19 mouse cellular contexts compared by ENCODE assay signal in genomic region chr2:142739338-142739737, GRCm38 (mm10).
"Had no signal": no experiment of that assay in that cellular context is flagged by ENCODE, and none has a peak within 500 bp of the region (broad histone marks: within the 10 kb centered on the region; RNA-seq: fewer than 3 reads in every experiment).

No protein-coding gene starts in this region.

- DNase-seq: lung, adult 18-20 months; lung, embryonic 14.5 days; lung, postnatal 14 days; lung, postnatal 36 days; retina, postnatal 1 day; right cerebral cortex, adult 18-20 months; right cerebral cortex, postnatal 25 days; spleen, adult 18-20 months; thymus, adult 18-20 months; thymus, postnatal 14 days; thymus, postnatal 36 days had no signal

- H3K27me3 ChIP-seq: megakaryocyte, embryonic 14.5 days; midbrain, embryonic 13.5 days; midbrain, embryonic 15.5 days; neural tube, embryonic 13.5 days; neural tube, embryonic 15.5 days had no signal

- H3K4me3 ChIP-seq: megakaryocyte, embryonic 14.5 days; midbrain, embryonic 13.5 days; midbrain, embryonic 15.5 days; neural tube, embryonic 13.5 days; neural tube, embryonic 15.5 days had no signal

- H3K4me2 ChIP-seq: lung, embryonic 14.5 days; midbrain, embryonic 11.5 days; midbrain, embryonic 13.5 days; midbrain, embryonic 15.5 days; neural tube, embryonic 13.5 days; neural tube, embryonic 15.5 days had no signal

- H3K27ac ChIP-seq: liver, embryonic 14.5 days; macrophage; midbrain, embryonic 13.5 days; midbrain, embryonic 15.5 days; neural tube, embryonic 13.5 days; neural tube, embryonic 15.5 days had no signal

- H3K9me3 ChIP-seq: megakaryocyte, embryonic 14.5 days; midbrain, embryonic 13.5 days; midbrain, embryonic 15.5 days; neural tube, embryonic 13.5 days; neural tube, embryonic 15.5 days had no signal

- H3K36me3 ChIP-seq: midbrain, embryonic 13.5 days; neural tube, embryonic 13.5 days; neural tube, embryonic 15.5 days had no signal

- ATAC-seq: midbrain, embryonic 13.5 days; midbrain, embryonic 15.5 days had no signal

- H3K9ac ChIP-seq: liver, embryonic 14.5 days; lung, embryonic 14.5 days; midbrain, embryonic 13.5 days; midbrain, embryonic 15.5 days; neural tube, embryonic 13.5 days; neural tube, embryonic 15.5 days had no signal

- H3K4me1 ChIP-seq: megakaryocyte, embryonic 14.5 days; midbrain, embryonic 15.5 days; neural tube, embryonic 13.5 days; neural tube, embryonic 15.5 days had no signal
